Mouse (Mus musculus) layer of hippocampus, postnatal 14 days (tissue): ENCODE results near the gene Aplp2. TPM values are rescaled to one million over a fixed set of nuclear protein-coding genes. Genes with fewer than 3 reads are reported as not detected.

Experiments
- DNase-seq, 2 experiments: peaks; one replicate each; pipeline ENCODE4 v3.0.0; 2021 to 2022; ENCODE audit warnings: low spot score in 2 of 2, mixed read lengths in 1 of 2
- total RNA-seq, 2 experiments: library from RNA; stranded (reverse); gene quantifications; 2 replicates each; pipeline ENCODE4 v1.2.3; 2021

The Aplp2 gene
- total RNA-seq, 2 experiments from 2014 or later: 441 to 464 TPM

DNA sequence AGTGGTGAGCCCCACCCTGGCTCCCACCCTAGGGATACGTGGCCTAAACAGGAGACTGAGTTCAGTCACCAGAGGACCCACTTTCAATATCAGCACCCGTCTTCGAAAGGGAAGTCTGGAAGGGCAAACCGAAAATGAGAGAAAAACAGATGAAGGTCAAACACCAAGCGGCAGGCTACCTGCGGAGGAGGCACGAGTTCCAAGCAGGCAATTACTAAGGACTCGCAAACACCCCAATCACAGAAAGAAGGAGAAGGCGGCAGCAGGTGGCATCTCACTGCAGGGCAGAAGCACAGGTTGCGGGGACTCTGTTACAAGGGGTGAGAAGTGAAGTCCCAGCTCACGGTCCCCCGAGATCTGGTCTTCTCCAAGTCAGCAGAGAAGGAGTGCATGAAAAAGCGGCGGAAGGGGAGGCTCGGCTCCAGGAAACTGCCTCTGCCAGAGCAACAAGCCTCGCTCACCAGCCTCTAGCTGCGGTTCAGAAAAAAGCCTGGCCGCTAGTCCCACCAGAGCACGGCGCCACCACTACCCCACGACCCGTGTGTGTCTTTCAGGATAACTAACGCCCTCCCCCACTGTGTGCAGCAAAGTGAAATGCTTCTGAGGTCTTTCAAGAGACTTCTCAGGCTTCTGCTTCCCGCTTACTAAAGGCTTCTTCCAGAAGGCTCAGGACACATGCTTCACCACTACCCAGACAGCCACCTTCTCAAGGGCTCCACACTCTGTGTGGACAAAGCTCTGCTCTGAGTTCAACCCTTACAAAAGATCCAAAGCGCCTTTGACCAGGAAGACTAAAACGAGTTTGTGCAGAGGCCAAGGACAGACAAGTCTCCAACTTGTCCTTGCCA lies 81.0 kb downstream of the Aplp2 start:
- DNase-seq: no peak

DNA sequence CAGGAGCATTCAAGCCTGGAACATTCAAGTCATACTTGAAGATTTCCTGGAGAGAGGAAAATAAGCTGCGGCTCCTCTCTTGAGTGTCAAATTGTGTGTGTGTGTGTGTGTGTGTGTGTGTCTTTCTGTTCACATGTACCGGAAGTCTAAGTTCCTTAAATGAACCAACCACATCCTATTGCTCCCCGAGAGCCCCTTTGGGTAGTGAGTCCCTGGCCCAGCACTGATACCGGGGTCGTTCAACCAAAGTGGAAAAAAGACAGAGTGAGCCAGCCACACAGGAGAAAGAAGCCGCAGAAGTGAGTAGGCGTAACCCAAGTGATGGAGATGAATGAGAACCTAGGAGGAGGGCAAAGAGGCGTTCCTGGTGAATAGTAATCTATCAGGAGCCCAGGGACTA lies 81.7 kb downstream of the Aplp2 start:
- no peak for DNase-seq

DNA sequence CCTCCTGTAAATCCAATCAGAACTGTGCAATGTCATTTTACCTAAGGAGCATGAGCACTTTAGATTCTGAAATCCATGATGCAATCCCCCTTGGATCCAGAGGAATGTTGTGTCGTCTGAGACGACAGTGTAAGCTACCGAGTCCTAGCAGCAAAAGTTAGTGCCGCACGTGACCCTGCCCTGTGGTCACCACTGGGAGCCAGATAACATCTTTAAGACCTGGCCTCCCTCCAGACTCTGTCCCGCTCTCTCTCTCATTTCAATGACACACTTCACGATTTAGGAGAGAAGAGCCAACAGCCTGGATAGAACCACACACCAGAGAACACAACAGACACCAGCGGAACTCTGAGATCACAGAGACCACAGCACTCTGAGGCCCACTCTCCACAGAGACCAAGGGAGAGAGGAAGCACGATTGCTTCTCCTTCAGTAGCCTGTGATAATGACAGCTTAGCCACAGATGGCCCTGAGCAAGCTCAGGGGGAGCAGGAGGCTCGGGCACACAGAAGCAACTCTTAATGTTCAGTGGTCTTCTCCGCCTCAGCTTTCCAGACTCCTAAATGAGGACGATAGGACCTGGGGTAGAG lies 83.6 kb downstream of the Aplp2 start:
- no peak for DNase-seq

DNA sequence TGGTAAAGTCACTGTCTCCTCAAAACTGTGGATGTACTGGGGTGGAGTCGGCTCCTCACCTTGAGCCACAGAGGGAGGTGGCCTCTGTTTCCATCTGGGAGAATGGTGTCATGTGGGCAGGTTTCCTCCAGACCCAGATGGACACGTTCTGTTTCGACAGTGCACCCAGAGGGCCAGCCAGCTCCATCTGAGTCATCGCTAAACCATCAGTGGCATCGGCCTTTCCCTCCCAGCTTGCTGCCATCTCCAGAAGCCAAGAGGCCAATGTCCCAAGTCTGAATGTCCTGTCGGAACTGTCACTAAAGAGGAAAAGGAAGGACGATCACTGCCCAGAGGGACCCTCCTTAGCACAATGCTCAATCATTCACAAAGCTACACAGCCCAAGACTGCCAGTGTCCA lies 85.5 kb downstream of the Aplp2 start:
- DNase-seq: no peak

DNA sequence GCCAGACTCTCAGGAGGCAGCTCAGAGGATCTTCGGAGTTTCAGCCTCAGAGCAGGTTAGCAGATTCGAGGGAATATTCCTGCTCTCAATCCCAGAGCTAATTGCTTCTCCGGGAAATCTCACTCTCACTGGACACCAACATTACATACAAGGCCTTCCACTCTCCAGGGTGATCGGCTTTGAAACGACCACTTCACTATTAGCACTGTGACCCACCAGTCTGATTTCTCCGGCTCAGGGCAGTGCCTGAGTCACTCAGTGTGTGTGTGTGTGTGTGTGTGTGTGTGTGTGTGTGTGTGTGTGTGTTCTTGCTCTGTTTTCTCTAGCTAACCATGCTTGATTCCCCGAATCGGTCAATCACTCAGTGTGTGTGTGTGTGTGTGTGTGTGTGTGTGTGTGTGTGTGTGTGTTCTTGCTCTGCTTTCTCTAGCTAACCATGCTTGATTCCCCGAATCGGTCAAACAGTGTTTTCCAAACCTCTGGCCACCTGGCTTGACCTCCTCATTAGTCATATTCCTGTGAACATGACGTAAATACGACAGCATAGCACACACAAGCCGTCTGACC lies 89.1 kb downstream of the Aplp2 start:
- no peak for DNase-seq

DNA sequence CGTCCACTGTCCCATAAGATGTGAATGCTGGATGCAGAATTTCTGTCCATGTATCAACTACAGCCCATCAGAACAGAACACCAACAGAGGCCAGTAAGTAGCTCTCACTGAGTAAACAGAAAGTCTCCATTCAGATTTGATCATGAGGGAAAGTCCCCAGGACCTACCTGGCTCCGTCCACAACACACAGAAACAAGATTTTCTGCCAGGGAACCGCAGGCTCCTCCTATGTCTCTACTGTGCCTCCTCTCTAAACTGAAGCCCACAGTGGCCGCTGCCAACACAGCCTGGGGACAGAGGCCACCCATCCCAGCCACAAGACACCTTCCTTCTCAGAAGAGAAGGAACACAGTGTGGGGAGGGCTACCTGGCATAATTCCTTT lies 91.1 kb downstream of the Aplp2 start:
- no peak for DNase-seq

DNA sequence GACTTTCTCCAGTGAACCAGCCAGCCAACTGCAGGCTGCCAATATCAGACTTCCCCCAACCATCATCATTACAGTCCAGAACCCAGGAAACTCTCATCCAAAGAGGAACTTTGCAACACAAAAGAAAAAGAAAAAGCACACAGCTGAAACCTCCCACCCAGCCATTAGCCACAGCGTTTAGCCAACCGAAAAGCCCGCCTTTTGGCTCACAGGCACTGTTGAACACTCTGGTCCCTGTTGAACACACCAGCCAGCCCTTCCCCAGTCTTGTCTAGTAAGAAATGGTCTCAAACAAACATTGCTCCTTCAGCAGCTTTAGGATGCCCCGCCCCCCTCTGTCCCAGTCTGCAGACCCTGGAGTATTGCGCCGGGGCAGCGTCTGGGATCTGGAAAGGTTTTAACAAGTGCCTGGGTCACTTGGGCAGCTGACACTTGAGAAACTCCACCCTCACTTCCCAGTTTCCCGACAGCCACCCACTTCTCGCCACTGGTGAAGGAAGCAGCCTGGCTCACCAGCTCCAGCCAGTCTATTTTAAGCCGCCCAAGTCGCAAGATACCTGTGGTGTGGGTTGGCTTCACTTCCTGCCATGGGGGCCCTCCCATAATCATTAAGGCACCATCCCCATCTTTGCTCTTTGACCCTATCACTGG lies 91.6 kb downstream of the Aplp2 start:
- DNase-seq: no peak

DNA sequence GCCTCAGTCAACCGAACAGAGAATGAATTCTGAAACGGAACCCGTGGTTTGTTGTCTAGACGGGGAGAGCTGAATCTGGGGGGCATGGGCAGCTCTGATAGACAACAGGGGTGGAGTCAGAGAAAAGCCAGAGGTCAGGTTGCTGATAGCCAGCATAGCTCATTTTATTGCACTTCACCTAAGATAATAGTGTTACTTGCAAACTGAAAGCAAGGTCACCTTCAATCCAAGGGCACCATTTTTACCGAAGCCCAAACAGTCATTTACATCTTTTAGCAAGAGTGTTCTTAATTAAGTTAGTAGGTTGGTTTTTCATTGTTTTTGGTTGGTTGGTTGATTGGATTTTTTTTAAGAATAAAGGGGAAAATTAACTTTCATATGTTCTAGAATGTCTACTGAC lies 92.2 kb downstream of the Aplp2 start:
- no peak for DNase-seq

DNA sequence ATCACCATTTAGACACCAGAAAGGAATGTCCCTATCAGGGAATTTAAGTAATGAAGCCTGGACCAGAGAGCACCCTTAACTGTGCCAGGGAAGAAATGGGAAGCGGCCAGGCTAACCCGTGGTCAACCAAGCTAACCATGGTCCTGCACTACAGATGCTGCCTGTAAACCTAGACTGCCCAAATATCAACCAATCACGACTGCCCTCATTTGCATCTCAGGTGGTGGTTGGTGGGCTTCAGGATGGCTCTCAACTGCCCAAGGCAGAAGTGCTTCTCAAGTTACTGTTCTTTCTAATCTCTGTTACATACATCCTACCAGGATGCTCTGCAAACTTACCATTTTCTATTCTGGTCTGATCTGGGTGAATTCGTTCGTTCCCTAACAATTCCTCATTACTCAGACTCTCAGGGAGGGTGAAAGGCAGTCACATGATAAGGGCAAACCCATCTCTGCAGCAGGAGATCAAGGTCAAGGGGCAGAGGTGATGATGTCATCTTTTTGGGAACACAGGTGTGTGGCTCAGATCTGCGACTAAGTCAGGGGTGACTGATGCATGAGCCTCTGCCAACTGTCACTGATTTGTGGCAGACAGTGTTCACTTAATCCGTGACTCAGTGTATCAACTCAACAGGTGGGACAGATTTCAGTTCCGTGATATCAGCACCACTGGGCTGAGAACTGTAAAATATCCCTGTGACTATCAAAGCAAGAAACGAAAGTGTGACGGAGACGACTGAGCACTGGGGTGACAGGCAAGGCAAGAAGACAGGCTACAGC lies 92.9 kb downstream of the Aplp2 start:
- DNase-seq: no peak

DNA sequence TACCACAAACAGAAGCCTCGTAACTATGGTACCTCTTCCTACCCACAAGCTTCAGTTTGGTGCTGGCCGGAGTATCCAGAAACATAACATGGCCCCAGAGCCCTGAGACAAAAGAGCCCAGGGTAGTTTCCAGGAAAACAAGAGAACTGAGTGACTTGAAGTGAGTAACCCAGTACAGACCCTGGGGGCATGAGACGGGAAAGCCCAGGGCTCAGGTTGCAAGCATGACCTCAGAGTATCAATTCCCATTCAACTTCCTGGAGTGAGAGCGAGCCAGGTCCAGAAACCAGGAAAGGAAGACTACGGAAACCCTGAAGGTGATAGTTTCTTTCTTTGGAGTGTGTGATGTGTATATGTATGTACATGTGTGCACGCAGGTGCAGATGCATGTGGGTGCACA lies 94.1 kb downstream of the Aplp2 start:
- no peak for DNase-seq

DNA sequence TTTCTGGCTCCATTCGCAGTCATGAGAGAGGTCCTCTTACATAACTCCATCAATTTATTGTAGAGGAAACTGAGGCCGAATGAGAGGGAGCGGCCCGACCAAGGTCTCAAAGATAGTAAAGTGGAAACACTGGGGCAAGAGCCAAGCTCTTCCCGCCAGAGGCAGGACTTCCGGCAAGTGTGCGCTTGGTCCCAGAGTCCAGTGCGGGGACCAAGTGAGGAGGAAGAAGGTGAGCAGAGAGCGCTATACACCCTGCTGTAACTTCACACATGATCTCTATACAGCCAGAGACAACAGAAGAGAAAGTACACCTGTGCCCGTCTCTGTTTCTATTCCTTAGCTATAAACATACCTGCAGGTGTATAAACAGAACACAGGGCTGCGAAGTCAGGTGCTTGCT lies 94.5 kb downstream of the Aplp2 start:
- no peak for DNase-seq

DNA sequence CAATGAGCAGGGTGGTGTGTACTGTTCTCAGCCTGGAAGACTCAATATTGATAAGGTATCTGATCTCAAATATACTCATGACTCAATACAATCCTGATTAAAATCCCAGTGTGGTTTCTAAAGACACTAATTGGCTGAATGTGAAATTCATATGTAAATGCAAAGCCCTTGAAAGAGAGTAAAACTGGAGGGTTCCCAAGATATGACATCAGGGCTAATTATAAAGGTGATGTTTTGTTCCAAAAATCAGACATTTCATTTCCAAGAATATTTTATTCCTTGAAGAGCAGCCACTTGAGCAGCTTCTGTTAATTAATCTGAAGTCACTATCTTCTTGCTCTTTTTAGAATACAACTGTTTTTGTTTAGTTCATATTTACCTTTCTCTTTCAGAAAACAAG lies 96.0 kb downstream of the Aplp2 start:
- no peak for DNase-seq

DNA sequence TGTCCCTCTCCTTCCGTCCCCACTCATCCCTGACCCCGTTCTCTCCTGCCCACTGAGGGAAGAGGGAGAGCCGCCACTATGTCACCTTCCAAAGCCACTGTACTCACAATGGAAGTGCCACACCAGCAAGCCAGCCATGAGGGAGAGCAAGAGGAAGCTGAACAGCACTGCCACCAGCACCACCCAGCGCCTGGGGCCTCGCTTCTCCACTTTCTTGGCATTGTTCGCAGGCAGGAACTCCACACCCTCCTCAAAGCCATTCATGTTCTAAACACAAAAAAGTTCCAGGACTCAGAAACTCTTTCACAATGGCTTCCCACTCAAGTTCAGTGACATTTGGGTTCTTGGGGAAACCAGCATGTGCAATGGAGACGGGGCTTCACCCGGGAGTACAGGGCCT lies 103.2 kb downstream of the Aplp2 start:
- DNase-seq: no peak

Other genes starting within 250 kb of the Aplp2 start
- 10 to 100 TPM; 32.5 to 35.2 TPM for gene Zbtb44, start 181.2 kb downstream of the Aplp2 start, total RNA-seq
- gene St14, start 80.0 kb downstream of the Aplp2 start, total RNA-seq: under 1 TPM; 0.67 to 0.93 TPM
- 10 to 100 TPM; 16.8 to 17.2 TPM for gene Prdm10, start 68.7 kb upstream of the Aplp2 start, total RNA-seq
- gene Nfrkb, start 174.4 kb upstream of the Aplp2 start, total RNA-seq: 10 to 100 TPM; 32.1 to 32.8 TPM